In genomic region chr2:94138469-94139390, GRCm38 (mm10) we compare ENCODE assay signal across 15 mouse cellular contexts. TPM values are rescaled to one million over a fixed set of nuclear protein-coding genes. Genes with fewer than 3 reads are reported as not detected.
DNase-seq lines count a peak whose midpoint lies in the region; ATAC-seq and TF ChIP-seq lines count a peak whose summit lies in the region.
"Had no signal": no experiment of that assay in that cellular context is flagged by ENCODE, and none has a peak within 500 bp of the region (broad histone marks: within the 10 kb centered on the region; RNA-seq: fewer than 3 reads in every experiment).

No protein-coding gene starts in this region.

- H3K36me3 ChIP-seq in forebrain, embryonic 14.5 days (ENCODE audit: control insufficient read depth, insufficient read depth, low read length) = no peaks in the 10 kb centered on the region
- no peaks in the 10 kb centered on the region for H3K36me3 ChIP-seq in forebrain, embryonic 13.5 days (ENCODE audit: poor library complexity, severe bottlenecking)
- H3K36me3 ChIP-seq in kidney, postnatal 0 days (ENCODE audit: insufficient read depth, low read length) = no peaks in the 10 kb centered on the region
- H3K36me3 ChIP-seq: limb, embryonic 13.5 days; neural tube, embryonic 13.5 days had no signal

- no peak overlapping the region for H3K4me2 ChIP-seq in forebrain, embryonic 14.5 days (ENCODE audit: low read length)
- H3K4me2 ChIP-seq in forebrain, embryonic 13.5 days = no peak overlapping the region
- no peak overlapping the region for H3K4me2 ChIP-seq in kidney, postnatal 0 days (ENCODE audit: low read length)
- H3K4me2 ChIP-seq: limb, embryonic 13.5 days; midbrain, embryonic 11.5 days; neural tube, embryonic 13.5 days had no signal

- no peak overlapping the region for H3K9ac ChIP-seq in forebrain, embryonic 14.5 days (ENCODE audit: low read length)
- no peak overlapping the region for H3K9ac ChIP-seq in forebrain, embryonic 13.5 days
- H3K9ac ChIP-seq in kidney, postnatal 0 days (ENCODE audit: low read depth, low read length) = no peak overlapping the region
- H3K9ac ChIP-seq: limb, embryonic 13.5 days; neural tube, embryonic 13.5 days had no signal

- peak; percentile 54 for DNase-seq in forebrain, embryonic 14.5 days (ENCODE audit: low spot score)
- no peak for DNase-seq in kidney, postnatal 0 days (ENCODE audit: low spot score)
- no peak for DNase-seq in kidney, postnatal 36 days
- peak; percentile 20 for DNase-seq in right cerebral cortex, adult 18-20 months
- DNase-seq in right cerebral cortex, postnatal 25 days = no peak
- DNase-seq in T-cell, adult 2 months (ENCODE audit: low spot score) = no peak
- DNase-seq in heart, postnatal 10 days = no peak
- DNase-seq: adrenal gland, postnatal 10 days; kidney, adult 8-10 months; lung, postnatal 14 days had no signal

- no peak overlapping the region for H3K4me3 ChIP-seq in forebrain, embryonic 14.5 days (ENCODE audit: low read depth, low read length)
- H3K4me3 ChIP-seq in forebrain, embryonic 13.5 days = no peak overlapping the region
- no peak overlapping the region for H3K4me3 ChIP-seq in kidney, postnatal 0 days (replicated peaks; ENCODE audit: low read depth, low read length)
- H3K4me3 ChIP-seq: erythroblast, embryonic 14.5 days; limb, embryonic 13.5 days; neural tube, embryonic 13.5 days had no signal

- ATAC-seq in forebrain, embryonic 14.5 days = no peak
- ATAC-seq in forebrain, embryonic 13.5 days = no peak
- ATAC-seq in kidney, postnatal 0 days (replicated peaks; ENCODE audit: low FRiP score, low read depth) = no peak

- TF ChIP-seq CTCF in kidney, postnatal 0 days (IDR thresholded peaks at IDR 0.05; ENCODE audit: low read depth) = peak; percentile 47; the same call in 1 of the 2 replicates

- H3K4me1 ChIP-seq in forebrain, embryonic 14.5 days (ENCODE audit: control insufficient read depth, insufficient read depth, low read length) = no peaks in the 10 kb centered on the region
- peaks cover 2% of the 10 kb centered on the region; the same call in 1 of the 2 replicates for H3K4me1 ChIP-seq in forebrain, embryonic 13.5 days
- no peaks in the 10 kb centered on the region for H3K4me1 ChIP-seq in kidney, postnatal 0 days (replicated peaks; ENCODE audit: insufficient read depth, low read length)
- H3K4me1 ChIP-seq: limb, embryonic 13.5 days; neural tube, embryonic 13.5 days had no signal

- no peaks in the 10 kb centered on the region for H3K9me3 ChIP-seq in forebrain, embryonic 14.5 days (replicated peaks; ENCODE audit: control insufficient read depth, low read length)
- H3K9me3 ChIP-seq in forebrain, embryonic 13.5 days (replicated peaks) = no peaks in the 10 kb centered on the region
- no peaks in the 10 kb centered on the region for H3K9me3 ChIP-seq in kidney, postnatal 0 days (replicated peaks; ENCODE audit: low read length)
- H3K9me3 ChIP-seq: limb, embryonic 13.5 days; neural tube, embryonic 13.5 days had no signal

- no peak overlapping the region for H3K27ac ChIP-seq in forebrain, embryonic 14.5 days (ENCODE audit: low read depth, low read length)
- H3K27ac ChIP-seq in forebrain, embryonic 13.5 days = no peak overlapping the region
- H3K27ac ChIP-seq in kidney, postnatal 0 days = no peak overlapping the region
- H3K27ac ChIP-seq: limb, embryonic 13.5 days; neural tube, embryonic 13.5 days had no signal

- H3K27me3 ChIP-seq in forebrain, embryonic 14.5 days (replicated peaks; ENCODE audit: control insufficient read depth, insufficient read depth, low read length) = no peaks in the 10 kb centered on the region
- no peaks in the 10 kb centered on the region for H3K27me3 ChIP-seq in forebrain, embryonic 13.5 days
- H3K27me3 ChIP-seq in kidney, postnatal 0 days (ENCODE audit: insufficient read depth, low read length) = no peaks in the 10 kb centered on the region
- H3K27me3 ChIP-seq: limb, embryonic 13.5 days; neural tube, embryonic 13.5 days had no signal

- WGBS in forebrain, embryonic 14.5 days = 79% methylated on average over 3 of the region's 3 CpGs
- 80% methylated on average over 3 of the region's 3 CpGs for WGBS in forebrain, embryonic 13.5 days
- 86% methylated on average over 3 of the region's 3 CpGs for WGBS in kidney, postnatal 0 days

- intact Hi-C loops in heart, postnatal 10 days (cut with DNase I) = no loop called here

RNA-seq across cellular contexts. Expression of gene Hsd17b12, which starts 19.0 kb away (rescaled TPM):
- polyA plus RNA-seq in forebrain, embryonic 14.5 days (2014; fragmentation: Nextera tagmentation; extraction: Ambion mirVana) = 129 and 143 TPM in 2 replicates
- 119 and 126 TPM in 2 replicates for polyA plus RNA-seq in forebrain, embryonic 13.5 days (2015; fragmentation: Nextera tagmentation; extraction: Ambion mirVana)
- polyA plus RNA-seq in kidney, postnatal 0 days (2015; fragmentation: Nextera tagmentation; extraction: Ambion mirVana) = 102 and 107 TPM in 2 replicates
- 10 to 100 TPM; 28.8 to 34.8 TPM for total RNA-seq in heart, postnatal 10 days (2021)

Comparison
In these comparisons a context has a peak if more than half of its experiments do, and no peak if none do; other contexts are left out.
1. DNase-seq: peak in forebrain, embryonic 14.5 days (single experiment) and right cerebral cortex, adult 18-20 months (single experiment); none in kidney, postnatal 0 days (single experiment), kidney, postnatal 36 days (0 of 2), right cerebral cortex, postnatal 25 days (single experiment), T-cell, adult 2 months (single experiment) and heart, postnatal 10 days (0 of 2).